Mouse (Mus musculus) heart, postnatal 10 days (tissue): ENCODE measurements around the gene Gm3417. TPM values are rescaled to one million over a fixed set of nuclear protein-coding genes. Genes with fewer than 3 reads are reported as not detected.
A peak's percentile ranks its signal among the peaks of the same experiment; 100 is the strongest.
"Not testable (repeated sequence)": the region's sequence is repeated elsewhere in the genome, so short reads cannot be mapped to it uniquely, and the experiment has no call there.

Experiments used
- DNase-seq, 2 experiments: peaks; one replicate each; pipeline ENCODE4 v3.0.0; 2021
- intact Hi-C: fragments of 180-260 bp; cut with DNase I; formaldehyde crosslinking; loops from one replicate; pipeline ENCODE4 v1.15.1; 2025
- total RNA-seq, 2 experiments: library from RNA; stranded (reverse); gene quantifications; 2 replicates each; pipeline ENCODE4 v1.2.3; 2021

The Gm3417 gene
- total RNA-seq = not detected

GRCm38 (mm10) chr17:14978362-14979038, at the start of gene Gm3417, which contains the start of gene 9030025P20Rik:
Gm3417 (minus strand) TSS chr17:14978790.
9030025P20Rik (plus strand) TSS chr17:14978468.
- DNase-seq, intact Hi-C loops: not testable (repeated sequence)

- intact Hi-C loops, DNase-seq: not testable (repeated sequence)
Observed at GRCm38 (mm10) chr17:15025513-15025912, 46.9 kb upstream of the Gm3417 start.

GRCm38 (mm10) chr17:15024502-15025193, 46.1 kb upstream of the Gm3417 start:
- intact Hi-C loops, DNase-seq: not testable (repeated sequence)

- not testable (repeated sequence) for DNase-seq
Observed at GRCm38 (mm10) chr17:15023878-15024492, 45.4 kb upstream of the Gm3417 start.

GRCm38 (mm10) chr17:15021503-15022220, 43.1 kb upstream of the Gm3417 start:
- intact Hi-C loops = not testable (repeated sequence)
- peak; percentile 27 to 47 for DNase-seq

More at GRCm38 (mm10) chr17:15023878-15024492, 45.4 kb upstream of the Gm3417 start:
- intact Hi-C loops = not testable (repeated sequence)

GRCm38 (mm10) chr17:15009706-15010413, 31.3 kb upstream of the Gm3417 start, which contains the start of gene Gm3435:
Gm3435 (plus strand) TSS chr17:15010176.
- intact Hi-C loops, DNase-seq: not testable (repeated sequence)

- DNase-seq, intact Hi-C loops: not testable (repeated sequence)
Observed at GRCm38 (mm10) chr17:15009088-15009487, 30.5 kb upstream of the Gm3417 start.

GRCm38 (mm10) chr17:15000047-15000446, 21.5 kb upstream of the Gm3417 start:
- intact Hi-C loops = not testable (repeated sequence)

GRCm38 (mm10) chr17:14994140-14994539, 15.6 kb upstream of the Gm3417 start:
- DNase-seq, intact Hi-C loops: not testable (repeated sequence)

More at GRCm38 (mm10) chr17:15000047-15000446, 21.5 kb upstream of the Gm3417 start:
- DNase-seq = not testable (repeated sequence)

GRCm38 (mm10) chr17:14993139-14993832, 14.7 kb upstream of the Gm3417 start:
- DNase-seq, intact Hi-C loops: not testable (repeated sequence)

GRCm38 (mm10) chr17:14992522-14993138, 14.0 kb upstream of the Gm3417 start:
- DNase-seq, intact Hi-C loops: not testable (repeated sequence)

GRCm38 (mm10) chr17:14990116-14990702, 11.6 kb upstream of the Gm3417 start:
- intact Hi-C loops = not testable (repeated sequence)
- DNase-seq = peak in 1 of 2 experiments; percentile 5

- DNase-seq, intact Hi-C loops: not testable (repeated sequence)
Observed at GRCm38 (mm10) chr17:14977718-14978361, 750 bp downstream of the Gm3417 start.

GRCm38 (mm10) chr17:14968373-14968913, 10.1 kb downstream of the Gm3417 start:
- DNase-seq, intact Hi-C loops: not testable (repeated sequence)

- intact Hi-C loops = not testable (repeated sequence)
Observed at GRCm38 (mm10) chr17:14961557-14962154, 16.9 kb downstream of the Gm3417 start.

GRCm38 (mm10) chr17:14960951-14961556, 17.5 kb downstream of the Gm3417 start, which contains the start of gene Phf10:
Phf10 (minus strand) TSS chr17:14961273.
- intact Hi-C loops = not testable (repeated sequence)
- DNase-seq = peak; percentile 59 to 64

More at GRCm38 (mm10) chr17:14961557-14962154, 16.9 kb downstream of the Gm3417 start:
- DNase-seq = not testable (repeated sequence)
